Mouse (Mus musculus): ENCODE data around the gene Grhpr.

DNA sequence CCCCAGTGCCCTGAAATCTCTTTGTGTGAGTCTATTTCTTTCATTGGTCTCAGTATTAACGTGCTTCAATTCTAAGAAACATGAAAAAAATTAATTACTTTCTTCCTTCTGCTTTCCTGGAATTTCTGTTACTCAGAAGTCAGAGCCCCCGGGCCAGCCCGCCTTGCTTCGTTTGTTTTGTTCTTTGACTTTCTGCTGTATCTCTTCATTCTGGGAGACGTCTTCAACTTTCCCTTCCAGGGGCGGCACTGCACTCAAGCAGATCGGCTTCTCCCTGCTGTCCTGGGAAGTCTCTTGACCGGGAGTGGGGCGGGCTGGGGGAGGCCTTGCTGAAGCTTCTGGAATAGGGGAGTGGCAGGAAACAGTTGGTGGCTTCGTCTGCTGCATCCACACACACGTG lies 18.0 kb upstream of the Grhpr start:
- TF ChIP-seq CTCF (conservative IDR thresholded peaks at IDR 0.05; ENCODE audit: low read length) (no peak), POU5F1 (IDR thresholded peaks at IDR 0.05; ENCODE audit: borderline replicate concordance, low read length) (no peak)

All from E14TG2a.4 (cell line).